Mouse (Mus musculus): ENCODE data around the gene Gm42420. TPM values are rescaled to one million over a fixed set of nuclear protein-coding genes. Genes with fewer than 3 reads are reported as not detected.

The Gm42420 gene
- 0.96 TPM in 1 of 2 replicates, not detected in the other for polyA plus RNA-seq (2012; rRNA removed)

- TF ChIP-seq CTCF (IDR thresholded peaks at IDR 0.05; ENCODE audit: borderline replicate concordance, control insufficient read depth, extremely low read depth, insufficient read depth, low read length, poor library complexity) (no peak), POLR2A (IDR thresholded peaks at IDR 0.05; ENCODE audit: control insufficient read depth, extremely low read depth, insufficient read depth, low read length, poor library complexity) (no peak)
- H3K4me1 ChIP-seq (replicated peaks; ENCODE audit: control insufficient read depth, insufficient read depth, low read length): no peaks in the 10 kb centered on the region
- no peaks in the 10 kb centered on the region; the same call in 1 of the 2 replicates for H3K36me3 ChIP-seq (ENCODE audit: control insufficient read depth, insufficient read depth, low read length)
- H3K27ac ChIP-seq (ENCODE audit: control insufficient read depth, insufficient read depth, low read length): no peak within 1 kb of the TSS
- H3K4me3 ChIP-seq (ENCODE audit: control insufficient read depth, insufficient read depth, low read length): no peak within 1 kb of the TSS
- no peak for DNase-seq
- WGBS: 96% methylated on average over 6 of the region's 6 CpGs
- no peaks in the 10 kb centered on the region for H3K27me3 ChIP-seq (ENCODE audit: control insufficient read depth, insufficient read depth, low read length)
Measured at GRCm38 (mm10) chr6:39585517-39585916, at the start of gene Gm42420. Gene Gm42420, plus strand, starts transcription at chr6:39585753.

GRCm38 (mm10) chr6:39536621-39537020, 48.9 kb upstream of the Gm42420 start:
- WGBS: 84% methylated on average over 1 of the region's 1 CpGs
- Histone ChIP-seq H3K27ac (ENCODE audit: control insufficient read depth, insufficient read depth, low read length) (no peak overlapping the region), H3K36me3 (ENCODE audit: control insufficient read depth, insufficient read depth, low read length) (no peaks in the 10 kb centered on the region), H3K27me3 (ENCODE audit: control insufficient read depth, insufficient read depth, low read length) (no peaks in the 10 kb centered on the region), H3K4me1 (replicated peaks; ENCODE audit: control insufficient read depth, insufficient read depth, low read length) (peaks cover 12% of the 10 kb centered on the region), H3K4me3 (ENCODE audit: control insufficient read depth, insufficient read depth, low read length) (no peak overlapping the region)
- no peak for DNase-seq
- TF ChIP-seq POLR2A (IDR thresholded peaks at IDR 0.05; ENCODE audit: control insufficient read depth, extremely low read depth, insufficient read depth, low read length, poor library complexity): no peak
- no peak for TF ChIP-seq CTCF (IDR thresholded peaks at IDR 0.05; ENCODE audit: borderline replicate concordance, control insufficient read depth, extremely low read depth, insufficient read depth, low read length, poor library complexity)

- Histone ChIP-seq H3K36me3 (ENCODE audit: control insufficient read depth, insufficient read depth, low read length) (no peaks in the 10 kb centered on the region), H3K4me3 (ENCODE audit: control insufficient read depth, insufficient read depth, low read length) (no peak overlapping the region), H3K27me3 (ENCODE audit: control insufficient read depth, insufficient read depth, low read length) (no peaks in the 10 kb centered on the region), H3K27ac (ENCODE audit: control insufficient read depth, insufficient read depth, low read length) (no peak overlapping the region), H3K4me1 (replicated peaks; ENCODE audit: control insufficient read depth, insufficient read depth, low read length) (peaks cover 12% of the 10 kb centered on the region)
- TF ChIP-seq POLR2A (IDR thresholded peaks at IDR 0.05; ENCODE audit: control insufficient read depth, extremely low read depth, insufficient read depth, low read length, poor library complexity) (no peak), CTCF (IDR thresholded peaks at IDR 0.05; ENCODE audit: borderline replicate concordance, control insufficient read depth, extremely low read depth, insufficient read depth, low read length, poor library complexity) (no peak)
- 97% methylated on average over 5 of the region's 5 CpGs for WGBS
- DNase-seq: no peak
Measured at GRCm38 (mm10) chr6:39537276-39537675, 48.3 kb upstream of the Gm42420 start.

GRCm38 (mm10) chr6:39538227-39538626, 47.3 kb upstream of the Gm42420 start:
- TF ChIP-seq CTCF (IDR thresholded peaks at IDR 0.05; ENCODE audit: borderline replicate concordance, control insufficient read depth, extremely low read depth, insufficient read depth, low read length, poor library complexity) (no peak), POLR2A (IDR thresholded peaks at IDR 0.05; ENCODE audit: control insufficient read depth, extremely low read depth, insufficient read depth, low read length, poor library complexity) (no peak)
- no peak for DNase-seq
- H3K36me3 ChIP-seq (ENCODE audit: control insufficient read depth, insufficient read depth, low read length): no peaks in the 10 kb centered on the region
- H3K27me3 ChIP-seq (ENCODE audit: control insufficient read depth, insufficient read depth, low read length): no peaks in the 10 kb centered on the region
- no peak overlapping the region for H3K27ac ChIP-seq (ENCODE audit: control insufficient read depth, insufficient read depth, low read length)
- WGBS: 30% methylated on average over 8 of the region's 8 CpGs
- no peak overlapping the region for H3K4me3 ChIP-seq (ENCODE audit: control insufficient read depth, insufficient read depth, low read length)
- peaks cover 17% of the 10 kb centered on the region for H3K4me1 ChIP-seq (replicated peaks; ENCODE audit: control insufficient read depth, insufficient read depth, low read length)

- no peaks in the 10 kb centered on the region for H3K27me3 ChIP-seq (ENCODE audit: control insufficient read depth, insufficient read depth, low read length)
- no peak for DNase-seq
- no peak overlapping the region for H3K27ac ChIP-seq (ENCODE audit: control insufficient read depth, insufficient read depth, low read length)
- H3K36me3 ChIP-seq (ENCODE audit: control insufficient read depth, insufficient read depth, low read length): no peaks in the 10 kb centered on the region
- TF ChIP-seq CTCF (IDR thresholded peaks at IDR 0.05; ENCODE audit: borderline replicate concordance, control insufficient read depth, extremely low read depth, insufficient read depth, low read length, poor library complexity) (no peak), POLR2A (IDR thresholded peaks at IDR 0.05; ENCODE audit: control insufficient read depth, extremely low read depth, insufficient read depth, low read length, poor library complexity) (no peak)
- peaks cover 17% of the 10 kb centered on the region for H3K4me1 ChIP-seq (replicated peaks; ENCODE audit: control insufficient read depth, insufficient read depth, low read length)
- H3K4me3 ChIP-seq (ENCODE audit: control insufficient read depth, insufficient read depth, low read length): no peak overlapping the region
- WGBS: 40% methylated on average over 7 of the region's 7 CpGs
Measured at GRCm38 (mm10) chr6:39539679-39540155, 45.8 kb upstream of the Gm42420 start.

GRCm38 (mm10) chr6:39540563-39540962, 45.0 kb upstream of the Gm42420 start:
- H3K4me1 ChIP-seq (replicated peaks; ENCODE audit: control insufficient read depth, insufficient read depth, low read length): peaks cover 17% of the 10 kb centered on the region
- H3K4me3 ChIP-seq (ENCODE audit: control insufficient read depth, insufficient read depth, low read length): no peak overlapping the region
- DNase-seq: no peak
- no peak overlapping the region for H3K27ac ChIP-seq (ENCODE audit: control insufficient read depth, insufficient read depth, low read length)
- no peaks in the 10 kb centered on the region for H3K27me3 ChIP-seq (ENCODE audit: control insufficient read depth, insufficient read depth, low read length)
- 56% methylated on average over 2 of the region's 2 CpGs for WGBS
- TF ChIP-seq POLR2A (IDR thresholded peaks at IDR 0.05; ENCODE audit: control insufficient read depth, extremely low read depth, insufficient read depth, low read length, poor library complexity): no peak
- TF ChIP-seq CTCF (IDR thresholded peaks at IDR 0.05; ENCODE audit: borderline replicate concordance, control insufficient read depth, extremely low read depth, insufficient read depth, low read length, poor library complexity): no peak
- H3K36me3 ChIP-seq (ENCODE audit: control insufficient read depth, insufficient read depth, low read length): no peaks in the 10 kb centered on the region

All from thymus, adult 2 months (tissue).